Mouse (Mus musculus) heart, adult 11 months (tissue): ENCODE data around the gene Sult2a8.
"Not testable (repeated sequence)": the region's sequence is repeated elsewhere in the genome, so short reads cannot be mapped to it uniquely, and the experiment has no call there.

ENCODE experiments used
- DNase-seq: peaks from one replicate; pipeline ENCODE4 v3.0.0; 2022

The Sult2a8 gene

GRCm38 (mm10) chr7:14446534-14446933, at the start of gene Sult2a8:
Gene Sult2a8, minus strand, starts transcription at chr7:14446769.
- no peak for DNase-seq

GRCm38 (mm10) chr7:14494130-14494529, 47.6 kb upstream of the Sult2a8 start, which contains the start of gene Sult2a7:
Gene Sult2a7, minus strand, starts transcription at chr7:14494230.
- no peak for DNase-seq

GRCm38 (mm10) chr7:14492886-14493285, 46.3 kb upstream of the Sult2a8 start:
- DNase-seq: no peak

DNA sequence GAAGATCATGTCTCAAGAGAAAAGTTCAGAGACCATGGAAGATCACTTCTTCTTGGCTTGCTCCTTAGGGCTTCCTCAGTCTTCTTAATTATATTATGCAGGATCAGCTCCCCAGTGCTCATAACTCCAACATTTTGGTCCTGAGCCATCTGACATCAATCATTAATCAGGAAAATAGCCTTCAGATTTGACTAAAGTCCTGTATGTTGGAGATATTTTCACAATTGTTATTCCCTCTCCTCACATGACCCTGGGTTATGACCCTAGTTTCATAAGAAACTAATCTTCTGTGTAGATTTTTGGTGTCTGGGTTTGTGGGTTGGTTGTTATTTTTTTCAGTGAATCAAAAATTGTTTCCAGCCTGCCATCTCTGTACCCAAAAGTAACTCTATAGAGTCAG, 7.0 kb downstream of the Sult2a8 start:
- no peak for DNase-seq

DNA sequence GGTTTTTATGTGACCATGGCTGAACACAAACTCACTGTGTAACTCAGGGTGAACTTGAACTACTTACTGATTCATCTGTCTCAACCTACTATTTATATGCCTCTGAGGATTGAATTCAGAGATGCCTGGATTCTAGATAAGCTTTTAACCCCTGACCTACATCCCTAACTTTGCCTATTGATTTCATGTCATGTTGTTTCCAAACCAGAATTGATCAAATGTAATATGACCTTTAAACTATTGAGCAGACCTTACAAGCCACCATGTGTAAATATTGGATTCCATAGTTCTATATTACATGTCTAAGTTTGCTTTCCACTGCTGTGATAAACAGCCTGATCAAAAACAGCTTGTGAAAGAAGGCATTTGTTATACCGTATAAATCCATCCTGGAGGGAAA, 8.1 kb downstream of the Sult2a8 start:
- no peak for DNase-seq

DNA sequence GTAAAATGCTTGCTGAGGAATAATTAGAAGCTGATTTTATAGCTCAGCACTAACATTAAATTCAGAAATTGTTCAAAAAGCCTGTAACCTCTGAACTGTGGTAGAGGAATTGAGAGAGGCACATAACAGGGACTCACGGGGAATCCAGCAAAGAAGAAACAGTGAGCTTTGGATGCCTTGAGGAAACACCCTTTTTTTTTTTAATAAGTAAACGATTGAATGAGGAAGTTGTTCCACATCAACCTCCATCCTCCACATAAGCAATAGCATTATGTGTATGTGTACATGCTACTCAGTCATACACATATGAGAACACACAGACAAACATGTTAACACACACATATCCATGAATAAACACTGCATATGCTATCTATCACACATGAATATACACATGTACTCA, 8.5 kb downstream of the Sult2a8 start:
- no peak for DNase-seq

- DNase-seq: not testable (repeated sequence)
These were observed 47.2 kb downstream of the Sult2a8 start for GRCm38 (mm10) chr7:14399363-14399762.

GRCm38 (mm10) chr7:14396462-14396861, 50.1 kb downstream of the Sult2a8 start:
- no peak for DNase-seq
